Mouse (Mus musculus): ENCODE measurements around the gene Nsun2. TPM values are rescaled to one million over a fixed set of nuclear protein-coding genes. Genes with fewer than 3 reads are reported as not detected.
"Not testable (repeated sequence)": the region's sequence is repeated elsewhere in the genome, so short reads cannot be mapped to it uniquely, and the experiment has no call there.

The Nsun2 gene
- total RNA-seq, 2 experiments from 2014 or later, result 26.3 to 32.4 TPM

DNA sequence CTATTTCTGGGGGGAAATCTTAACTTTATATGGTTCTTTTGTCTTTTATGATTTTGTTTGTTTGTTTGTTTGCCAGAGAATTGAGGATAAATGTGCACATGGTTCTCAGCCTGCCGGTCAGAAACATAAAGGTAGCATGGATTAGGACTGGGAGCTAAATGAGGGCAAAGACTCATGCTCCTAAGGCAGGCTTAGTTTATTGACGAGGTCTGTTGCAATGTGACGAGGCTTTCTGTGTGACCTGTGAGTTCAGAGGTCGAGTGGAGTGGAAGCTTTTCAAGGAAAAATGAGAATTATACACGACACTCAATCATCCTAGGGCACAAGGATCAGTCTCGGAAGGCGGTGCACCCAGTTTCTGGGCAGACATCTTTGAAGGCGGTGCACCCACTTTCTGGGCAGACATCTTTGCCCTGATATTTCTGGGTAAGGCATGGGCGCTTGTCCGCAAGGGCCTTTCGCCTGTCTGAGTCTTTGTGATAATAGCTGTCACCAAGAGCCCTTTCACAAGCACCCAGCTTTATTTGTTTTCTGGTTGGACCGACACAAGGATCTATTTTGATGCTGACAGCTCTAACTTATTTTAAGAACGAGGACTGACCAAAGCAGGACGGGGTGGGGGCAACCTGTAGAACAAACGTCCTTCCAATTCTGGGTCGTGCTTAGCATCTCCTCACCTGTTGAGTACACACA is 14.1 kb downstream of the Nsun2 start:
- no peak for ATAC-seq (replicated peaks; ENCODE audit: low FRiP score, poor library complexity, severe bottlenecking)

DNA sequence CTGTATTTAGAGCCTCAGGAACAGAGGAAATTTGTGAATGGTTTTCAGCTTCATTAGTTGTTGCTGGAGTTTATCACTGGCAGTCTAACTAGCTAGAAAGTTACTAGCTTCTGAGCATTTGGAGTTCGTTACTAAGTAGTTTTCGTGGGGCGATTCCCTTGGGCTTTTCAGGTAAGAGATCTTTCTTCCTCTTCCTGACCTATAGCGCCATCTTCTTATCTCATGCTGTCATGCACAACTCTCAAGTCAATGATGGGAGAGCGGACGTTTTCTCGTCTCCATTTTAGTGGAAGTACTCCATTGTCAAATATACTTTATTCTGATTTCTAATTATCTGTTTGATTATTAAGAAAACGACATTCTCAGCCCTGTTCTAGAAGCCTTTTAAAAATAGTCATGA is 16.4 kb downstream of the Nsun2 start:
- ATAC-seq (replicated peaks; ENCODE audit: low FRiP score, poor library complexity, severe bottlenecking), result no peak

DNA sequence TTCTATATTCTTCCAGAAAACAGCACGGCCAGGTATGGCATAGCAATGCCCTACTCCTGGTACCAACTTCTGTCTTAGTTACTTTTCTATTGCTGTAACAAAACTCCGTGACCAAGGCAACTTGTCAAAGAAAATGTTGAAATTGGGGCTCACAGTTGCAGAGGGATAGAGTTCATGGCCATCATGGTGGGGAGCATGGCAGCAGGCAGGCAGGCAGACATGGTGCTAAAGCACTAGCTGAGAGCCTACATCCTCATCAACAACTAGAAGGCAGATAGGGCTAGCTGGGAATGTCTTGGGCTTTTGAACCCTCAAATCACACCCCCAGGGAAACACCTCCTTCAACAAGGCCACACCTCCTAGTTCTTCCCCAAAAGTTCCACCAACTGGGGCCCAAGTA is 17.3 kb downstream of the Nsun2 start:
- ATAC-seq (replicated peaks; ENCODE audit: low FRiP score, poor library complexity, severe bottlenecking), result no peak

DNA sequence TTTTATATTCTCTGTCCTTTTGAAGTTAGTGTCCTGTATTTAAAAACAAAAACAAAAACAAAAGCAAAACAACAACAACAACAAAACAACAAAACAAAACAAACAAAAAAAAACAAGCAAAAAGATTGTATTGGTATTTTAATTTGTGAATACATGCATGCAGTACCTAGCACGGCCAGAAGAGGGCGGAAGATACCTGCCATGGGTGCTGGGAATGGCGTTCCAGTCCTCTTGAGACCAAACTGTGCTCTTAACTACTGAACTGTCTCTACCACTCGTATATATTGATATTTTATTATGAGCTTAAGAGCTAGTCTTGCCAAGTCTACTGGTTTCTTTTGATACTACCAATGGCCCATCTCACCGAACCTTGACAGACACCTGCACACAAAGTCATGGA is 19.5 kb downstream of the Nsun2 start:
- peak; percentile 80 for ATAC-seq (replicated peaks; ENCODE audit: low FRiP score, poor library complexity, severe bottlenecking)

GRCm38 (mm10) chr13:69554255-69554654 is 20.7 kb downstream of the Nsun2 start:
- no peak for ATAC-seq (replicated peaks; ENCODE audit: low FRiP score, poor library complexity, severe bottlenecking)

DNA sequence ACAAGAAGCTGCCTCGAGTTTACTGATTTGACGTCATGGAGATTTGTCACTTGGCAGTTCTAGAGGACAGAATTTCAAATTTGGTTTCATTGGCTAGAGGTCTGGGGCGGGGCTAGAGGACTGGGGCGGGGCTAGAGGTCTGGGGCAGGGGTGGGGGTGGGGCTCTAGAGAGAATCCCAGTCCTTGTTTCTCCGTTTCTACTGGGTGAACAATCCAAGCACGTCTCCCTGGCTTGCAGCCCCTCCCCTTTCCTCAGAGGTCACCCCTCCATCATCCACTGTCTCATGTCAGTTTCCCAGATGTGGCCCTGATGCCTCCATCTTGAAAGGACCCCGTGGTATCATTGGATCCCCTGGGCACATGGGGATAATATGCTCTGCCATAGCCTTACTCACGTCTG is 21.5 kb downstream of the Nsun2 start:
- ATAC-seq (replicated peaks; ENCODE audit: low FRiP score, poor library complexity, severe bottlenecking), result no peak

DNA sequence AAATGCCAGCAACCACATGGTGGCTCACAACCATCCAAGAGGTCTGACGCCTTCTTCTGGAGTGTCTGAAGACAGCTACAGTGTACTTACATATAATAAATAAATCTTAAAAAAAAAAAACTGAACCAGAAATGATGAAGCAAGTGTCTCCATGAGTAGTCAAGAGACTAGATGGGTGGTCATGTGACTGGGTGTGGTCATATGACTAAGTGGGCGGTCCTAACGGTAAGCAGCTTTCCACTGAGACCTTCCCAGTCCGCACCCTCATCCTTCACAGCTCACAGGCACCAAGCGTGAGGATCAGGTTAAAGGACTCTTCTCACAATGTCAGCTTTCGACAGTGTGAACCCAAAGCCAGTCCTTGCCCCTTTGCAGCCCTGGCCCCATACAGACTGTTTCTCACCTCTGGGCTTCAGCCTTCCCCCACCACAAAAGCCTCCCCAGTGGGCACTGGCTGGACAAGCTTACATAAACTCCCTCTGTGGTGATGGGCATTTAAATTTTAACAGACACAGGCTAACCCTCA is 22.5 kb downstream of the Nsun2 start:
- no peak for ATAC-seq (replicated peaks; ENCODE audit: low FRiP score, poor library complexity, severe bottlenecking)

GRCm38 (mm10) chr13:69556728-69557127 is 23.2 kb downstream of the Nsun2 start:
- no peak for ATAC-seq (replicated peaks; ENCODE audit: low FRiP score, poor library complexity, severe bottlenecking)

- ATAC-seq (replicated peaks; ENCODE audit: low FRiP score, poor library complexity, severe bottlenecking), result no peak
Measured at GRCm38 (mm10) chr13:69558098-69558660, 24.6 kb downstream of the Nsun2 start.

GRCm38 (mm10) chr13:69559291-69559961 is 25.9 kb downstream of the Nsun2 start:
- no peak for ATAC-seq (replicated peaks; ENCODE audit: low FRiP score, poor library complexity, severe bottlenecking)

- no peak for ATAC-seq (replicated peaks; ENCODE audit: low FRiP score, poor library complexity, severe bottlenecking)
Measured at GRCm38 (mm10) chr13:69562004-69562403, 28.5 kb downstream of the Nsun2 start.

DNA sequence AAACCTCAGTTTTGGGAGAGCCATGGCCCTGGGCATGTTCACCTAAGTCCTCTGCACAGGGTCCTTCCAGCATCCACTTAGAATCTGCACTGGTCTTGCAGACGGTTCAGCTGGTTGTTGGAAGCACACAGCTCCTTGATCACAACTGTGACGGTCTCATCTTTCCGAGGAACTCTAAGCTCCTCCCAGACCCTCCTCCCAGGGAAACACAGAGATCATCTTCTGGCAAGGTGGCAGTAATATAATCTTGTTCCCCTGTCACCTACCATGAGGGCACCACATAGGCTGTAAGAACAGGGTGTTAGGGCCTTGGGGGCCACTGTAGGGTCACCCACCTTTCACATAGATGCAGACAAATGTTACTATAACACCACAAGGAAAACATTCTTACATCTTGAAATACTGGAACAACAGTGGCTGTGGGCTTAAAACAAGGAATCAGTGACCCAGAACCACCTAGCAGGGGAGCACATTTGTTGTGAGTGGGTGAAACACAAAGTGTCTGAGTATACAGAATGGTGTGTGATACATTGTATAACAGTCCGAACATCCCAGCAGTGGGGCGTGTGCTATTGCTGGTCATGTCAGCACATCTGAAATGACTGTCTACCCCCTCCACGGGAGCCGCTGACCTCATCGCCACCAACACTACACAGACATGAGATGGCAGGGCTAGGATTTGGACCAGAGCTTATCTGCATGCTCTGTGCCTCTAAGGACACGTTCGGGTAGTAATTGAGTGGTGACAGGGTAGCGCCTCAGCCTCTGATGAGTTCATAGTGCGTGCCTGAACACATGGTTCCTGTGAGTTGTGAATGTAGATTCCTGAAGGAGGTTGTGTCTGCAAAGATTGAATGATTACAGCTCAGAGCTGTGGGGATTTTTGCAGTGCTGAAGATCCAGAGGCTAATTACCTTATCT is 29.4 kb downstream of the Nsun2 start:
- ATAC-seq (replicated peaks; ENCODE audit: low FRiP score, poor library complexity, severe bottlenecking), result no peak

DNA sequence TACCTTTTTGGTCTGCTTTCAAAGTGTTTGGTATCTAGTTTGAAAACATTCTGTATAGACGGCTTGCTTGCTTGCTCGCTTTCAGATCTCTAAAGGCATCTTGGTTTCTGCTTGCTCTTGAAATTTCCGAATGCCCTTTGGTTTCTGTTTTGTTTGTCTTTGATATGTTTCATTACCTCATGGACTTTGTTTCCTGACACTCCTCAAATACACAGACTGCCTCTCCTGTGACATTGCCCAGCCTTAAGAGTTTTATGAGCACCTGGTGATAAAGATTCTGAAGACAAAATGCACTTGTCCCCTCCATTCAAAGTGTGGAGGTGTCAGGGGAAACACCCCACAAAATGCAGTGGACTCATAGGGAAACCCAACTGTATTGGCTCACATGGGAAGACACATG is 30.4 kb downstream of the Nsun2 start:
- no peak for ATAC-seq (replicated peaks; ENCODE audit: low FRiP score, poor library complexity, severe bottlenecking)

DNA sequence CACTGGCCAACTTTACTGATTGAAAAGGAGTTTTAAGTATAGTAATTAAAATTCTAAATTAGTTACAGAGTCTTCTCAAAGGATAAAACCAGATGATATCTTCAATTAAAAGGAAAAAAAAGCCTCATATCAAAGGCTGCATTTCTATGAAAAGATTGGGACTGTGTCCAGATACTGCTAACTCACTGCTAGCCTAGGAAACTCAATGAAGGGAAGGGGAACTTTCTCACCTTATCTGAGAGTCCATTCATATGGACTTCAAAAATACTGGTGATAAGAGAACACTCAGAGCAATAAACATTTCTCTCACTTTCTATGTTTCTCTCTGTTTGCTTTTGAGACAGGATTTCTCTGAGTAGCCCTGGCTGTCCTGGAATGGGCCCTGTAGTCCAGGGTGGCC is 31.0 kb downstream of the Nsun2 start:
- no peak for ATAC-seq (replicated peaks; ENCODE audit: low FRiP score, poor library complexity, severe bottlenecking)

DNA sequence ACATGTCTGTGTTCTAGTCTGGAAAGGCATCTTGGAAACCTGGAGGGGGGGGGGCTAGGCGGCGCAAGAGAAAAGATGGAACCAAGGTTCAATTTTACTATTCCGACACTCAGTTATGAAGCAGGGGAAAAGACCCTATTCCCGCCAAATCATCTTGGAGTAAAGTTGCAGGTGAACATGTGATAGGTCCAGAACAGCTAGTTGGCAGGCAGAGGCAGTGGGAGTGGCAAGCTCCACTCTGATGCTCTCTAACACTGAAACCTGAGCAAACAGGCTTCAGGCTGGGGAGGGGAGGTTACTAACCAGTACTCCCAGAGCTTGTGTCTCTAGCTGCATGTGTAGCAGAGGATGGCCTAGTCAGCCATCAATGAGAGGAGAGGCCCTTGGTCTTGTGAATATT is 31.9 kb downstream of the Nsun2 start:
- ATAC-seq (replicated peaks; ENCODE audit: low FRiP score, poor library complexity, severe bottlenecking), result not testable (repeated sequence)

DNA sequence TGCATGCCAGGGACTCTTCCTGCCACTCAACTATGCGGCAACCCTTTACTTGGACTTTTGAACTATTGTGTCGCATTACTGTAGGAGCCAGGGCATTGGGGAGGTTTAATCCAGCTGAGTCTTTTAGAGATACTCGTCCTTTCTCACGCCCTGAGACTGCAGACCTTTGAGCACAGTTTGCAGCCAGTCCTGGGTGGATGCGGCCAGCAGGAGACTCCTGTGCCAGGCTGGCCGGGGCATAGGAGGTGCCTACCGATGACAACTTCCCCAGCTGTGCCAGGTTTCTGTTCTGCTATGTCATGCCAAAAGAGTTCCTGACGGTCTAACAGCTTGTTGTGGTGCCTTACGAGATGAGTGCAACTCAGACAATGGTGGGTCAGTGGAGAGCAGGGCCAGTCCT is 35.7 kb downstream of the Nsun2 start:
- no peak for ATAC-seq (replicated peaks; ENCODE audit: low FRiP score, poor library complexity, severe bottlenecking)

DNA sequence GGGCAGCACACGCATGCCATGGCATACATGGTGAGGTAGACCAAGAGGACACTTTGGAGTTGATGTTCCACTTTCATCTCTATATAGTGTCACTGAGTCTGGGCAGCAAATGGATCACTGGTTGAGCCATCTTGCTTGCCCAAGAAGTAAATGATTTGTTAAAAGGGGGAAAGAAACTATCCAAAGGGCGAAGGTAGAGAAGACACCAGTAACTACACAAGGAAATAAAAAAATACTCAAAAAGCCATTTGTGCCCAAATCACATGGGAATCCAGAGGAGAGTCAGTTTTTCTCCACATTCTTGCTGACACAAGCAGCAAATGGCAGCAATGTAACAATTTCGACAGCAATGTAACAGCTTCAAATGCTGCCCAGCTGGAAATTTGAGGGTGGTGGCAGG is 39.0 kb downstream of the Nsun2 start:
- ATAC-seq (replicated peaks; ENCODE audit: low FRiP score, poor library complexity, severe bottlenecking), result no peak

DNA sequence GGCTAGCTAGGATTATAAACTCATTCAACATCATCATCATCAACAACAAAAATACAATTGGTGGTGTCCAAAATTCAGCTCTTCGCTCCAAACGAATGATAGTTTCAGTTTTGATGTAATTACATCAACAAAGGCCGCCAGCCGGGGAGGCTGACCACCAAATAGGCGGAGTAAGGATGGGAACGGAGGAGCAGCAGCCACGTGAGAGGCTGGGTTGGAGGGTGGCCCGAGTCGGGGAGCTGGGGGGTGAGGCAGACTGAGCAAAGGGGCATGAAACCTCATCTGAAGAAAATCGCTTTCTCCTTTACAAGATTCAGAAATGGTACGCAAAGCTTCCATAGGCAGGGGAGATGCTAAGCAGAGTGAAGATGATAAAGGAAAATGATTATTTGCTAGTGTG is 43.1 kb downstream of the Nsun2 start:
- ATAC-seq (replicated peaks; ENCODE audit: low FRiP score, poor library complexity, severe bottlenecking), result no peak

DNA sequence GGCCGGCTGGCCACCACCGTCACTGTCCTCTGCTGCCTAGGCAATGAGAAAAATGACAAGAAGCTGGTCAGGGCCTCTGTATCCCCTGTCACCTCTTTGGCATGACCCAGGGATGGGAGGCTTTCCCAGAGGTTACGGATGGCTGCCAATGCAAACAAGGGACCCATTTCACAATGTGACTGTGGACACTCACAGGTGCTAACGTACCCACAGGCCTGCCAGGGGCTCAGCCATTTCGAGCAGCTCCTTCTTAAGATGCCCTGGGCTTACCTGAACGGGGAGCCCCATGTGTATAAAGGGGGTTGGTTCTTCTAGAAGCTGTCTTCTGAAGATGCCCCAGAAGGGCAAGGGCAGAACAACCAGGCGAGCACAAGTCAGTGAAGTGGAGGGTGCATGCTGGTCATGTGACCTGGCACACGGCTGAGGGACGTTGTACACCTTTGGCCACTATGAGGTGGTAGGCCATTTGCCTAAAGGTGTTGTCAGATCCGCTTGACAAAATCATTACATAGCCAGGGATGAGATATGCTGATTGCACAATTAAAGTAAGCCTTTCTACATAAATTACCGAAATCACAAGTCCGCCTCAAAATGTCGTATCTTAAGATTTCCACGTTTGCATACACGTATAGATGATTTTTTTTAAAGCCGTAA is 43.8 kb downstream of the Nsun2 start:
- no peak for ATAC-seq (replicated peaks; ENCODE audit: low FRiP score, poor library complexity, severe bottlenecking)

GRCm38 (mm10) chr13:69582411-69582810 is 48.9 kb downstream of the Nsun2 start:
- no peak for ATAC-seq (replicated peaks; ENCODE audit: low FRiP score, poor library complexity, severe bottlenecking)

Data from erythroblast, adult 5-6 weeks (primary cell).